Mouse (Mus musculus): ENCODE results near the gene Cops4.

Gene Cops4

GRCm38 (mm10) chr5:100546294-100547080, 28.4 kb downstream of the Cops4 start:
- DNase-seq (ENCODE audit: low spot score) = no peak

GRCm38 (mm10) chr5:100548236-100548635, 30.1 kb downstream of the Cops4 start:
- no peak for DNase-seq (ENCODE audit: low spot score)

GRCm38 (mm10) chr5:100549311-100549710, 31.2 kb downstream of the Cops4 start:
- no peak for DNase-seq (ENCODE audit: low spot score)

- no peak for DNase-seq (ENCODE audit: low spot score)
Observed at GRCm38 (mm10) chr5:100550151-100550550, 32.0 kb downstream of the Cops4 start.

- no peak for DNase-seq (ENCODE audit: low spot score)
Observed at GRCm38 (mm10) chr5:100551952-100552351, 33.8 kb downstream of the Cops4 start.

GRCm38 (mm10) chr5:100553426-100553825, 35.3 kb downstream of the Cops4 start:
- no peak for DNase-seq (ENCODE audit: low spot score)

GRCm38 (mm10) chr5:100557019-100557418, 38.9 kb downstream of the Cops4 start:
- no peak for DNase-seq (ENCODE audit: low spot score)

- DNase-seq (ENCODE audit: low spot score) = no peak
Observed at GRCm38 (mm10) chr5:100557537-100557936, 39.4 kb downstream of the Cops4 start.

GRCm38 (mm10) chr5:100558783-100559182, 40.7 kb downstream of the Cops4 start:
- no peak for DNase-seq (ENCODE audit: low spot score)

- no peak for DNase-seq (ENCODE audit: low spot score)
Observed at GRCm38 (mm10) chr5:100559357-100559756, 41.2 kb downstream of the Cops4 start.

- DNase-seq (ENCODE audit: low spot score) = no peak
Observed at GRCm38 (mm10) chr5:100562702-100563101, 44.6 kb downstream of the Cops4 start.

GRCm38 (mm10) chr5:100566798-100567197, 48.7 kb downstream of the Cops4 start:
- no peak for DNase-seq (ENCODE audit: low spot score)

- no peak for DNase-seq (ENCODE audit: low spot score)
Observed at GRCm38 (mm10) chr5:100567258-100568032, 49.3 kb downstream of the Cops4 start.

- DNase-seq (ENCODE audit: low spot score) = no peak
Observed at GRCm38 (mm10) chr5:100568177-100568576, 50.1 kb downstream of the Cops4 start.

GRCm38 (mm10) chr5:100568802-100569201, 50.7 kb downstream of the Cops4 start:
- no peak for DNase-seq (ENCODE audit: low spot score)

- no peak for DNase-seq (ENCODE audit: low spot score)
Observed at GRCm38 (mm10) chr5:100569250-100569934, 51.3 kb downstream of the Cops4 start.

GRCm38 (mm10) chr5:100569997-100570595, 52.0 kb downstream of the Cops4 start:
- DNase-seq (ENCODE audit: low spot score) = no peak

- no peak for DNase-seq (ENCODE audit: low spot score)
Observed at GRCm38 (mm10) chr5:100570716-100571115, 52.6 kb downstream of the Cops4 start.

GRCm38 (mm10) chr5:100572069-100572468, 54.0 kb downstream of the Cops4 start, which contains the start of gene Plac8:
Gene Plac8 (minus strand): TSS chr5:100572245.
- DNase-seq (ENCODE audit: low spot score) = no peak

- DNase-seq (ENCODE audit: low spot score) = no peak
Observed at GRCm38 (mm10) chr5:100573256-100573655, 55.1 kb downstream of the Cops4 start.

GRCm38 (mm10) chr5:100574771-100575170, 56.7 kb downstream of the Cops4 start:
- no peak for DNase-seq (ENCODE audit: low spot score)

- DNase-seq (ENCODE audit: low spot score) = no peak
Observed at GRCm38 (mm10) chr5:100578863-100579411, 60.8 kb downstream of the Cops4 start.
